Mouse (Mus musculus) MEL (cell line): ENCODE data around the gene Gstm6. TPM values are rescaled to one million over a fixed set of nuclear protein-coding genes. Genes with fewer than 3 reads are reported as not detected.
A peak's percentile ranks its signal among the peaks of the same experiment; 100 is the strongest.

ENCODE experiments used
- DNase-seq: peaks from one replicate; pipeline ENCODE4 v3.0.0; 2011; ENCODE audit warnings: low read depth, low spot score
- H3K27ac ChIP-seq: 2 replicates; pipeline ENCODE4 v1.5.1; 2012; ENCODE audit warnings: low read depth, mild to moderate bottlenecking, control low read depth, low read length, moderate library complexity; ENCODE audit not compliant: control insufficient read depth
- H3K27me3 ChIP-seq, 2 experiments: fragments of 150-350 bp in 1 of 2; sonication (generic) in 1 of 2; 2 replicates each; pipeline ENCODE4 v1.6.1; 2012; ENCODE audit warnings: low read length in 2 of 2, mild to moderate bottlenecking in 2 of 2, improper control_type of control experiment in 1 of 2, moderate library complexity in 1 of 2; ENCODE audit not compliant: insufficient read depth in 2 of 2, control insufficient read depth in 1 of 2
- H3K36me3 ChIP-seq, 2 experiments: 2 replicates each; pipeline ENCODE4 v1.6.1; 2012 to 2014; ENCODE audit warnings: low read length in 2 of 2, improper control_type of control experiment in 1 of 2, inconsistent platforms in 1 of 2, mild to moderate bottlenecking in 1 of 2; ENCODE audit not compliant: insufficient read depth in 2 of 2, control insufficient read depth in 1 of 2
- H3K4me1 ChIP-seq, 2 experiments: fragments of 150-350 bp in 1 of 2; sonication (generic) in 1 of 2; 2 replicates each; pipeline ENCODE4 v1.6.1; 2012; ENCODE audit warnings: low read length in 2 of 2, improper control_type of control experiment in 1 of 2, mild to moderate bottlenecking in 1 of 2; ENCODE audit not compliant: insufficient read depth in 2 of 2, control insufficient read depth in 1 of 2
- H3K4me3 ChIP-seq, 2 experiments: fragments of 150-350 bp in 1 of 2; sonication (generic) in 1 of 2; 2 replicates each; pipeline ENCODE4 v1.5.1; 2012; ENCODE audit warnings: low read depth in 2 of 2, low read length in 2 of 2, mild to moderate bottlenecking in 2 of 2, moderate library complexity in 2 of 2, control low read depth in 1 of 2, improper control_type of control experiment in 1 of 2; ENCODE audit not compliant: control insufficient read depth in 1 of 2, insufficient read depth in 1 of 2
- H3K79me2 ChIP-seq: 2 replicates; pipeline ENCODE4 v1.6.1; 2012; ENCODE audit warnings: mild to moderate bottlenecking, low read length, moderate library complexity; ENCODE audit not compliant: control insufficient read depth, poor library complexity, insufficient read depth
- H3K9ac ChIP-seq: 2 replicates; pipeline ENCODE4 v1.6.1; 2012; ENCODE audit warnings: low read depth, mild to moderate bottlenecking, control low read depth, low read length, moderate library complexity; ENCODE audit not compliant: control insufficient read depth, poor library complexity, severe bottlenecking
- H3K9me3 ChIP-seq: fragments of 150-350 bp; sonication (generic); replicated peaks from 2 replicates; pipeline ENCODE4 v1.6.1; 2012; ENCODE audit warnings: mild to moderate bottlenecking, low read length, improper control_type of control experiment, moderate library complexity; ENCODE audit not compliant: insufficient read depth
- BHLHE40 ChIP-seq: IDR thresholded peaks from 2 replicates; pipeline ENCODE4 v1.6.1; 2012; ENCODE audit warnings: low read depth, mild to moderate bottlenecking, inconsistent platforms, low read length, improper control_type of control experiment, borderline replicate concordance
- CHD1 ChIP-seq: IDR thresholded peaks from 2 replicates; pipeline ENCODE4 v1.6.1; 2012; ENCODE audit warnings: low read depth, mild to moderate bottlenecking, inconsistent platforms, low read length, improper control_type of control experiment
- CHD2 ChIP-seq: IDR thresholded peaks from 2 replicates; pipeline ENCODE4 v1.6.1; 2011; ENCODE audit warnings: low read length, improper control_type of control experiment
- CTCF ChIP-seq, 3 experiments: IDR thresholded peaks in 2 of 3; conservative IDR thresholded peaks in 1 of 3; 2 replicates each; pipeline ENCODE4 v1.5.1; 2011 to 2012; ENCODE audit warnings: low read length in 3 of 3, low read depth in 2 of 3, mild to moderate bottlenecking in 2 of 3, improper control_type of control experiment in 1 of 3, inconsistent platforms in 1 of 3, mixed read lengths in 1 of 3, moderate library complexity in 1 of 3; ENCODE audit not compliant: control insufficient read depth in 1 of 3, insufficient read depth in 1 of 3, poor library complexity in 1 of 3, severe bottlenecking in 1 of 3
- E2F4 ChIP-seq: IDR thresholded peaks from 2 replicates; pipeline ENCODE4 v1.6.1; 2011; ENCODE audit warnings: low read depth, low read length, improper control_type of control experiment, borderline replicate concordance
- EP300 ChIP-seq, 2 experiments: IDR thresholded peaks; 2 replicates each; pipeline ENCODE4 v1.6.1; 2011; ENCODE audit warnings: improper control_type of control experiment in 2 of 2, low read length in 2 of 2, low read depth in 1 of 2, mild to moderate bottlenecking in 1 of 2
- JUND ChIP-seq: IDR thresholded peaks from 2 replicates; pipeline ENCODE4 v1.6.1; 2011; ENCODE audit warnings: low read depth, mild to moderate bottlenecking, improper control_type of control experiment, low read length
- KAT2A ChIP-seq: conservative IDR thresholded peaks from 2 replicates; pipeline ENCODE4 v1.6.1; 2012; ENCODE audit warnings: low read depth, low read length, improper control_type of control experiment, inconsistent platforms
- NELFE ChIP-seq: IDR thresholded peaks from 2 replicates; pipeline ENCODE4 v1.6.1; 2011; ENCODE audit warnings: low read depth, low read length, improper control_type of control experiment
- NRF1 ChIP-seq: IDR thresholded peaks from 2 replicates; pipeline ENCODE4 v1.6.1; 2014; ENCODE audit warnings: low read depth, mild to moderate bottlenecking, inconsistent platforms, low read length, improper control_type of control experiment, moderate library complexity; ENCODE audit not compliant: poor library complexity, insufficient read depth, severe bottlenecking
- POLR2A ChIP-seq, 2 experiments: IDR thresholded peaks; 2 replicates each; pipeline ENCODE4 v1.6.1; 2011 to 2012; ENCODE audit warnings: low read length in 2 of 2, mild to moderate bottlenecking in 2 of 2, control low read depth in 1 of 2, improper control_type of control experiment in 1 of 2, low read depth in 1 of 2, moderate library complexity in 1 of 2; ENCODE audit not compliant: control insufficient read depth in 1 of 2, insufficient read depth in 1 of 2, poor library complexity in 1 of 2
- SIN3A ChIP-seq: IDR thresholded peaks from 2 replicates; pipeline ENCODE4 v1.6.1; 2012; ENCODE audit warnings: low read length, improper control_type of control experiment, inconsistent platforms
- SMC3 ChIP-seq: IDR thresholded peaks from 2 replicates; pipeline ENCODE4 v1.6.1; 2011; ENCODE audit warnings: low read depth, low read length, improper control_type of control experiment
- UBTF ChIP-seq: IDR thresholded peaks from 2 replicates; pipeline ENCODE4 v1.6.1; 2012; ENCODE audit warnings: low read depth, mild to moderate bottlenecking, inconsistent platforms, low read length, improper control_type of control experiment, moderate library complexity, borderline replicate concordance; ENCODE audit not compliant: insufficient read depth
- USF1 ChIP-seq: IDR thresholded peaks from 2 replicates; pipeline ENCODE4 v1.6.1; 2014; ENCODE audit warnings: low read depth, mild to moderate bottlenecking, inconsistent platforms, low read length, improper control_type of control experiment, moderate library complexity
- ZC3H11A ChIP-seq: IDR thresholded peaks from 2 replicates; pipeline ENCODE4 v1.6.1; 2012; ENCODE audit warnings: low read depth, mild to moderate bottlenecking, inconsistent platforms, low read length, improper control_type of control experiment
- ZMIZ1 ChIP-seq: IDR thresholded peaks from 2 replicates; pipeline ENCODE4 v1.6.1; 2012; ENCODE audit warnings: low read depth, mild to moderate bottlenecking, inconsistent platforms, low read length, improper control_type of control experiment, moderate library complexity
- polyA plus RNA-seq, 2 experiments: library from polyadenylated mRNA; stranded (reverse) in 1 of 2; unstranded in 1 of 2; fragments of >175 nt in 1 of 2; fragments of >200 nt in 1 of 2; gene quantifications; 2 replicates each; pipeline versions ENCODE4 v1.2.1 to v1.2.4; 2012; ENCODE audit warnings: low replicate concordance in 2 of 2, low read depth in 1 of 2; ENCODE audit not compliant: insufficient read length in 2 of 2, insufficient read depth in 1 of 2, missing spikeins in 1 of 2
- total RNA-seq: library from RNA; depleted of rRNA; stranded (reverse); fragments of 300-350 nt; gene quantifications from 2 replicates; pipeline ENCODE4 v1.2.3, GENCODE M21; 2012

The Gstm6 gene
- total and polyA plus RNA-seq, 3 experiments, result 0.13 TPM; not detected in 2

GRCm38 (mm10) chr3:107945729-107946128 lies 2.2 kb upstream of the Gstm6 start:
- no peak overlapping the region for H3K27ac ChIP-seq
- no peak overlapping the region for H3K4me3 ChIP-seq
- no peaks in the 10 kb centered on the region for H3K4me1 ChIP-seq
- no peaks in the 10 kb centered on the region for H3K9me3 ChIP-seq
- no peaks in the 10 kb centered on the region for H3K79me2 ChIP-seq
- DNase-seq, result peak; percentile 23
- peak; percentile 55 for TF ChIP-seq SMC3
- no peak for TF ChIP-seq USF1
- TF ChIP-seq CHD1, result no peak
- no peak for TF ChIP-seq NRF1
- no peak for TF ChIP-seq KAT2A
- TF ChIP-seq CTCF (IDR thresholded peaks at IDR 0.05 in 2 of 3, conservative IDR thresholded peaks at IDR 0.05 in 1 of 3; ENCODE audit: control insufficient read depth in 1 of 3, insufficient read depth in 1 of 3, low read depth in 2 of 3, low read length in 3 of 3, poor library complexity in 1 of 3, severe bottlenecking in 1 of 3), result peak; percentile 37 to 51 (median 42)
- no peaks in the 10 kb centered on the region for H3K36me3 ChIP-seq
- no peak overlapping the region for H3K9ac ChIP-seq
- peaks cover 0 to 2% of the 10 kb centered on the region in 2 experiments; a peak in 3 of 4 replicates for H3K27me3 ChIP-seq

- Histone ChIP-seq H3K79me2 (no peaks in the 10 kb centered on the region), H3K4me1 (no peaks in the 10 kb centered on the region), H3K27me3 (peaks cover 0 to 1% of the 10 kb centered on the region in 2 experiments; a peak in 2 of 4 replicates), H3K36me3 (no peaks in the 10 kb centered on the region), H3K4me3 (no peak overlapping the region), H3K9ac (no peak overlapping the region), H3K9me3 (no peaks in the 10 kb centered on the region), H3K27ac (no peak overlapping the region)
- no peak for DNase-seq
- no peak for TF ChIP-seq E2F4
- no peak for TF ChIP-seq SMC3
- TF ChIP-seq NELFE, result no peak
- TF ChIP-seq UBTF, result no peak
- TF ChIP-seq SIN3A, result no peak
- TF ChIP-seq CHD1, result no peak
- no peak for TF ChIP-seq BHLHE40
- no peak for TF ChIP-seq NRF1
- no peak for TF ChIP-seq POLR2A (IDR thresholded peaks at IDR 0.05; ENCODE audit: control insufficient read depth in 1 of 2, insufficient read depth in 1 of 2, low read depth in 1 of 2, low read length in 2 of 2, poor library complexity in 1 of 2)
- no peak for TF ChIP-seq EP300 (IDR thresholded peaks at IDR 0.05; ENCODE audit: low read depth in 1 of 2, low read length in 2 of 2)
- no peak for TF ChIP-seq ZC3H11A
- TF ChIP-seq JUND, result no peak
- no peak for TF ChIP-seq ZMIZ1
- no peak for TF ChIP-seq CHD2
Measured at GRCm38 (mm10) chr3:107941261-107941660, 2.3 kb downstream of the Gstm6 start.
